Mouse (Mus musculus): ENCODE measurements around the gene Rapgef4. TPM values are rescaled to one million over a fixed set of nuclear protein-coding genes. Genes with fewer than 3 reads are reported as not detected.

Rapgef4 gene
- polyA plus RNA-seq, 1 experiment = not detected

DNA sequence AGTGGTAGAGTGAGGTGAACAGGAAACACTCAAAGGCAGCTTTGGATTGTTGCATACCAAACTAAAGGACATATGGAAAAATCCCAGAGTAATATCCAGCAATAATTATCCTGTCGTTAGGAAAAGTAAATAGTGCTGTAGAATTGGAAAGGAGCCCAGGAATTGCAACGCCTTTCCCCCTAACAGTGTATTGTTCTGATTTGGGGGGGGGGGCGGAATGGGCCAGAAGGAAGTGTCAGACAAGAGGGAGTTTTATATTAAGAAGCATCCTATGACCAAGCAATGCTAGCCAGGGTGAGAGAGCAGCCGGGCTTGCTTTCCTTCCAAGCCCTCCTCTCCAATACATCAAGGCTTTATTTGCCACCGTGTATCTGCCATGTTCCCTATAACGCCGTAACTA is 113.4 kb downstream of the Rapgef4 start:
- TF ChIP-seq GATA1 (IDR thresholded peaks at IDR 0.05; ENCODE audit: low read length) = no peak
- no peak for TF ChIP-seq TAL1 (IDR thresholded peaks at IDR 0.05; ENCODE audit: low read length)
- no peak overlapping the region for H3K4me3 ChIP-seq (replicated peaks)
- H3K9me3 ChIP-seq (ENCODE audit: control insufficient read depth, low read length) = no peaks in the 10 kb centered on the region
- no peaks in the 10 kb centered on the region for H3K4me1 ChIP-seq (ENCODE audit: control insufficient read depth)
- no peaks in the 10 kb centered on the region for H3K27me3 ChIP-seq (ENCODE audit: control insufficient read depth)
- H3K36me3 ChIP-seq (ENCODE audit: control insufficient read depth) = no peaks in the 10 kb centered on the region

DNA sequence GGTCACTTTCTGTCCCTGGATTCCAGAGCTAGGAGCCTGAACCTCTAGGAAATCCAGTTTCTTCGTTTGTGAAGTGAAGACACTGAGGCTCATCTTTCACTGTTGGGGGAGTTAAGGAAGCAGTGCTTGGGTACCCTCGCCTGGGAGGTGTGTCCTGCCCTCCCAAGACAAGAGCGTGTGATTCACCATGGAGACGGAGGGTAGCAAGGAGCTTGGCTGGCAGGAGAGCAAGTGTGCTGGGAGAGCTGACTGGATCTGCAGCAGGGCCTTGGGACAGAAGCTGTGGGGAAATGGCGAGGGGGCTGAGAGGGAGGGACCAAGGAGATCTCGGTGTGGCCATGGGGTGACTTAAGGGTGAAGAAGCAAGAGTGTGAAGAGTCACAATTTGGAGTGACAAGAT is 114.0 kb downstream of the Rapgef4 start:
- no peak for TF ChIP-seq GATA1 (IDR thresholded peaks at IDR 0.05; ENCODE audit: low read length)
- H3K36me3 ChIP-seq (ENCODE audit: control insufficient read depth) = no peaks in the 10 kb centered on the region
- H3K4me1 ChIP-seq (ENCODE audit: control insufficient read depth) = no peaks in the 10 kb centered on the region
- no peak overlapping the region for H3K4me3 ChIP-seq (replicated peaks)
- no peaks in the 10 kb centered on the region for H3K9me3 ChIP-seq (ENCODE audit: control insufficient read depth, low read length)
- no peaks in the 10 kb centered on the region for H3K27me3 ChIP-seq (ENCODE audit: control insufficient read depth)

DNA sequence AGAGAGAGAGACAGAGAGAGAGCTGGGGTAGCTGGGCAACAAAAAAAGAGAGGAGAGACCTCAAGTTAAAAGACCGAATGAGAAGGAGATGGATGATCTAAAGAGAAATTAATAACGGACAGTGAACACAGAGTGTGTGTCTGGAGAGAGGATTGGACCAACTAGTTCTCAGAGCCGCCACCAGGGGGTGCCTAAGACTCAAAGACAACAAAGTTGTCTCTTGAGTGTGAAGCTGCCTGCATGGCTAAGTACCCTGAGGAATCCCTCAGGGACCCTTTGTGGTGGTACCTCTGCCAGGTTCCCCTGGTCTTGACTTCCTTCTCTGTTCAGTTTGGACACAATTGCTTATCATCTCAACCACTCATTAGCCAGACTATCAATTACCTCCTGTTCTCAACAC is 115.3 kb downstream of the Rapgef4 start:
- H3K36me3 ChIP-seq (ENCODE audit: control insufficient read depth) = no peaks in the 10 kb centered on the region
- H3K9me3 ChIP-seq (ENCODE audit: control insufficient read depth, low read length) = no peaks in the 10 kb centered on the region
- TF ChIP-seq GATA1 (IDR thresholded peaks at IDR 0.05; ENCODE audit: low read length) (no peak), TAL1 (IDR thresholded peaks at IDR 0.05; ENCODE audit: low read length) (no peak)
- no peak overlapping the region for H3K4me3 ChIP-seq (replicated peaks)
- H3K4me1 ChIP-seq (ENCODE audit: control insufficient read depth) = no peaks in the 10 kb centered on the region
- H3K27me3 ChIP-seq (ENCODE audit: control insufficient read depth) = no peaks in the 10 kb centered on the region

DNA sequence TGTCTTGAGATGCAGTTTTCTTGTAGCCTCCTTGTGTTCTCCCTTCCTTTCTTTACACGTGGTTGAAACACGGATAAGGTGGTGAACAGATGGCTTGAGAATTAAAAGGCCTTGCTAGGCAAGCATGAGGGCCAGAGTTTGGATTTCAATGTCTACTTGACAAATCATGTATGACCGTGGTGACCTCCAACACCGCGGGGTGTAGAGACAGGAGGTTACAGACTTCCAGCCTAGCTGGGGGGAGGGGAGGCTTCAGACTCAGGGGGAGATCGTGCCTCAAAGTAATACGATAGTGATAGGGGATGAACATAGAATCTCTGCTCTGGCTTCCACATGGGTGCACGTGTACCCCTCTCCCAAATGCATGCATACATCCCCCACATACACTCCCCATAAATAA is 117.3 kb downstream of the Rapgef4 start:
- Histone ChIP-seq H3K36me3 (ENCODE audit: control insufficient read depth) (no peaks in the 10 kb centered on the region), H3K4me3 (replicated peaks) (no peak overlapping the region), H3K4me1 (ENCODE audit: control insufficient read depth) (no peaks in the 10 kb centered on the region), H3K9me3 (ENCODE audit: control insufficient read depth, low read length) (no peaks in the 10 kb centered on the region), H3K27me3 (ENCODE audit: control insufficient read depth) (no peaks in the 10 kb centered on the region)
- TF ChIP-seq TAL1 (IDR thresholded peaks at IDR 0.05; ENCODE audit: low read length) (no peak), GATA1 (IDR thresholded peaks at IDR 0.05; ENCODE audit: low read length) (no peak)

DNA sequence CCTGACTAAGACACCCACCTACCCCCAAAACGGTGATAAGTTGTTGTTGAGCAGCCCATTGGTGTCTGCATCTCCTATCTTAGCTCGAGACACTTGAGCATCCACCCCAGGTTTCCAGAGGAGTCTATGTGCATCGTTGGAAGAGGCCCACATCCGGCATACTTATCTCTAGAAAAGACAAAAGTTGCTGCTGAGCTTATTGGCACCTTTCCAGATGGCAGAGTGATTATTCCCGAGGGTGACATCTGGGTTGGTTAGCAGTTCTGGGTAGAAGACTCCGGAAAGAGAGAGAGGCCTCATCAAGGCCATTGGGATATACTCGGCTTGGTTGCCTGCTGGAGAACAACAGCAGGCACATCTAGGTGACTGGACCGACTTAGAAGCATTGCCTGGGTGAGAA is 123.6 kb downstream of the Rapgef4 start:
- Histone ChIP-seq H3K4me3 (replicated peaks) (no peak overlapping the region), H3K9me3 (ENCODE audit: control insufficient read depth, low read length) (no peaks in the 10 kb centered on the region), H3K4me1 (ENCODE audit: control insufficient read depth) (no peaks in the 10 kb centered on the region), H3K27me3 (ENCODE audit: control insufficient read depth) (no peaks in the 10 kb centered on the region), H3K36me3 (ENCODE audit: control insufficient read depth) (no peaks in the 10 kb centered on the region)
- TF ChIP-seq GATA1 (IDR thresholded peaks at IDR 0.05; ENCODE audit: low read length) = no peak
- TF ChIP-seq TAL1 (IDR thresholded peaks at IDR 0.05; ENCODE audit: low read length) = no peak

DNA sequence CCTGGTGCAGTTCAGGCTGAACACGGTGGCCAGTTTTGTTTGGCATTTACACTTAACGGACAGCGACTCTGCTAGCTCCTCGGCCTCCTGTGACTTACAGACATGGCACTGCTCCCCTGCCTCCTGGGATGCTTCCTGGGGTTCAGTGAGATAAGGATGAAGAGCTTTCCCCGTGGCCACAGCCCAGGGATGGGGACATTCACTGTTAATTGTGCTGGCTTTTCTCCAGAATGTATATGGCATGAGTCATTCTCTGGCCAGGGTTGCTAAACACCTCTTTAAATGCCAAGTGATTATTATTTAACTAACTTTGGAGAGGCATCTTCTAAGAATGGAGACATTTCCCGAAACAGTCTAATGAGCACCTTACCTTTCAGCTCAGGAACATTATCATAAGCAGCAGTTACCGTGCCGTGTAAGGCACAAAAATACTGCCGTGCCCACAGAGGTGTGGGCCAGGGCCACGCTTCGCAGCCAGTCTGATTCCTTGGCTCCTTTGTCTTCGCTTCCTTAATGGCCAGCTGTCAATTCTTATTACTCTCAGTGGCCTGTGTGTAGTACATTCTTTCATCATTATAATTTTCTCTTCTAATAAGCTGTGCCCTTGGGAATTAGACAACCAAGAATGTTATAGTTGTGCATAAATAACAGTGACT is 126.6 kb downstream of the Rapgef4 start:
- Histone ChIP-seq H3K4me1 (ENCODE audit: control insufficient read depth) (no peaks in the 10 kb centered on the region), H3K36me3 (ENCODE audit: control insufficient read depth) (no peaks in the 10 kb centered on the region), H3K9me3 (ENCODE audit: control insufficient read depth, low read length) (no peaks in the 10 kb centered on the region), H3K27me3 (ENCODE audit: control insufficient read depth) (no peaks in the 10 kb centered on the region), H3K4me3 (replicated peaks) (no peak overlapping the region)
- TF ChIP-seq GATA1 (IDR thresholded peaks at IDR 0.05; ENCODE audit: low read length) (no peak), TAL1 (IDR thresholded peaks at IDR 0.05; ENCODE audit: low read length) (no peak)

DNA sequence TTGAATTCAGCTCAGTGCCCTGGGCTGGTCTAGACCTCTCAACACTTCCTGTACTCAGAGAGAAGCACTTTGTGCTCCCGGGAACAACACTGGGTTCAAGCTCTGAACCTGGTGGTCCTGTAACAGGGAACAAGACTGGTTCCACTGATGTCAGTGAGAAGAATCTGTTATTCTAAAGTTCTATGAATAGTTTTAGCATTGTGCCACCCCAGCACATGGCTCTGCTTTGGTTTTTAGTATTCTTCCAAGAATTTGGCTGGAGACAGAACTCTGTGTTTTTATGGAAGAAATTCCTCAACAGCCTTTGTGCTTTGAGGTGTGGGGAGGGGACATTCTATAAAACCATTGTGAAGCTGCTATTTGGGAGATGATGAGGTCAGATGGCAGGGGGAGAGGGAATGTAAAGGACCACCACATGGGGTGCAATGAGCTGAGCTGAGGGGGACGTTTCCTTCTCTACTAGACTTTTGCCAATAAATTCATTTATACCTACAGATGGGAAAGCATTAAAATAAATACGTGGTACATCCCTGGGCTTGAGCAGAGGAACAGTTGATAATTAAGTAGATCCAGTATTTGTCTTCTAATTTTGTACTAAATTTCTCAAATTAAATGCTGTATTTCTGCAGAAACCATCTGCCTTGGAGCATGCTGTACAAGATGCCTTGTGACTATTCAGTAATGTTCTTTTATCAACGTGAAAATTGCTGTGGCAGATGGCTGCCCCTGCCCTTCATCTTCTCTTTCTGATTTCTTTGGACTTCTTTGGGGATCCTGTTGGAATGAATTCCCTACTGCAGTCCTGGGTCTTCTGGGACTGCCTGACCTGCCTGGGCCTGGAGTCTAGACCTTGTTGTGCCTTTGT is 127.6 kb downstream of the Rapgef4 start:
- H3K9me3 ChIP-seq (ENCODE audit: control insufficient read depth, low read length) = no peaks in the 10 kb centered on the region
- no peak for TF ChIP-seq TAL1 (IDR thresholded peaks at IDR 0.05; ENCODE audit: low read length)
- no peak for TF ChIP-seq GATA1 (IDR thresholded peaks at IDR 0.05; ENCODE audit: low read length)
- H3K36me3 ChIP-seq (ENCODE audit: control insufficient read depth) = no peaks in the 10 kb centered on the region
- H3K27me3 ChIP-seq (ENCODE audit: control insufficient read depth) = no peaks in the 10 kb centered on the region
- H3K4me3 ChIP-seq (replicated peaks) = no peak overlapping the region
- H3K4me1 ChIP-seq (ENCODE audit: control insufficient read depth) = no peaks in the 10 kb centered on the region

DNA sequence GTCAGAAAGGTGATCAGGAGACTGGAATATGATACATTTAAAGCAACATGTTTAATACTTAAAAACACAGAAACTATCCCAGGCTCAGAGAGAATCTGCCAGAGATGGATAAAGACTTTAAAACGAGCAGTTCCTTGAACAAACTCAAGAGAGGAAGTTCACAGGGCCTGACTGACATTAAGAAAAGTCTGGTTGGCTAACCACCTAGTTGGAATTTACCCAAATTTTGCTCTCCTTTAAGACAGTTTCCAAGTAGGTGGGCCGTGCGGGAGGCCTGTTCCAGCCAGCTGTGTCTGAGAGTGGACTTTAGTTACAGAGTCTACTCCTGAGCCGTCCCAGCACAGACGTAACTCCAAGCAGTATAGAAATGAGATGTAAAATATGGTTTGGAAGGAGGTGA is 129.4 kb downstream of the Rapgef4 start:
- H3K4me1 ChIP-seq (ENCODE audit: control insufficient read depth) = no peaks in the 10 kb centered on the region
- H3K9me3 ChIP-seq (ENCODE audit: control insufficient read depth, low read length) = no peaks in the 10 kb centered on the region
- H3K27me3 ChIP-seq (ENCODE audit: control insufficient read depth) = no peaks in the 10 kb centered on the region
- H3K4me3 ChIP-seq (replicated peaks) = no peak overlapping the region
- H3K36me3 ChIP-seq (ENCODE audit: control insufficient read depth) = no peaks in the 10 kb centered on the region
- TF ChIP-seq TAL1 (IDR thresholded peaks at IDR 0.05; ENCODE audit: low read length) (no peak), GATA1 (IDR thresholded peaks at IDR 0.05; ENCODE audit: low read length) (no peak)

DNA sequence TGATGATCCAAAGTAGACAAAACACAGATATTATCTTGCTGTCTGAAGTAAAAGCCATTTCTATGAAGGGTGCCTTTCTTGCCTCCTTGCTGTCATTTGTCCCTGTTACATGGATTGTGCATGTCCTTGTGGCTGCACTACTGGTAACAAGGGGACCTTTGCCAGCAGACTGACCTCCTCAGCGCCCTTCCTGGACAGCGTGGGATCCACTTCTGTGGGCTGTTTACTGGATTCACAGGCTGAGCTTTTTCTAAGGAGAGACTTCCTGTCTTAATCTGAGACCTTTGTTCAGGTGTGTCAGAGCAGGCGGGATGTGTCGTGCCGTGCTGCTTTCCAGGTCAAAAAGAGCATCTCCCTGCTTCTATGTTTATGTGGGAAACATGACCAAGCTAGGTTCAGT is 132.7 kb downstream of the Rapgef4 start:
- Histone ChIP-seq H3K9me3 (ENCODE audit: control insufficient read depth, low read length) (no peaks in the 10 kb centered on the region), H3K4me1 (ENCODE audit: control insufficient read depth) (no peaks in the 10 kb centered on the region), H3K27me3 (ENCODE audit: control insufficient read depth) (no peaks in the 10 kb centered on the region), H3K36me3 (ENCODE audit: control insufficient read depth) (no peaks in the 10 kb centered on the region), H3K4me3 (replicated peaks) (no peak overlapping the region)
- no peak for TF ChIP-seq GATA1 (IDR thresholded peaks at IDR 0.05; ENCODE audit: low read length)
